Mouse (Mus musculus) forebrain, postnatal 0 days (tissue): ENCODE measurements around the gene Cfap61. TPM values are rescaled to one million over a fixed set of nuclear protein-coding genes. Genes with fewer than 3 reads are reported as not detected.

ENCODE experiments used
- ATAC-seq: fragments of 200-750 bp; cut with Nextera tagmentation; 2 replicates; pipeline ENCODE4 v1.8.0; 2017; ENCODE audit warnings: mild to moderate bottlenecking, moderate library complexity
- DNase-seq: peaks from one replicate; pipeline ENCODE4 v3.0.0-alpha.2; 2015
- H3K27ac ChIP-seq: fragments of 300-500 bp; sonication (generic); 2 replicates; pipeline ENCODE4 v1.5.1; 2014; ENCODE audit warnings: low read depth, mild to moderate bottlenecking, antibody characterized with exemption, low read length, moderate library complexity, mixed read lengths
- H3K27me3 ChIP-seq: fragments of 300-500 bp; sonication (generic); 2 replicates; pipeline ENCODE4 v1.6.1; 2014; ENCODE audit warnings: mild to moderate bottlenecking, low read length, mixed read lengths; ENCODE audit not compliant: insufficient read depth
- H3K36me3 ChIP-seq: fragments of 300-500 bp; sonication (generic); 2 replicates; pipeline ENCODE4 v1.6.1; 2014; ENCODE audit warnings: mild to moderate bottlenecking, moderate library complexity; ENCODE audit not compliant: insufficient read depth
- H3K4me1 ChIP-seq: fragments of 300-500 bp; sonication (generic); 2 replicates; pipeline ENCODE4 v1.6.1; 2014; ENCODE audit warnings: antibody characterized with exemption; ENCODE audit not compliant: insufficient read depth
- H3K4me2 ChIP-seq: fragments of 300-500 bp; sonication (generic); 2 replicates; pipeline ENCODE4 v1.6.1; 2014; ENCODE audit warnings: low read depth, mild to moderate bottlenecking, moderate library complexity
- H3K4me3 ChIP-seq: fragments of 300-500 bp; sonication (generic); 2 replicates; pipeline ENCODE4 v1.5.1; 2014; ENCODE audit warnings: low read depth, low read length, mixed read lengths
- H3K9ac ChIP-seq: fragments of 300-500 bp; sonication (generic); 2 replicates; pipeline ENCODE4 v1.6.1; 2014; ENCODE audit warnings: mild to moderate bottlenecking
- H3K9me3 ChIP-seq: fragments of 300-500 bp; sonication (generic); 2 replicates; pipeline ENCODE4 v1.6.1; 2016; ENCODE audit warnings: low read length
- CTCF ChIP-seq: sonication (generic); IDR thresholded peaks from 2 replicates; pipeline ENCODE4 v1.5.1; 2016; ENCODE audit warnings: antibody characterized with exemption, control low read depth, low read depth
- WGBS: fragments of 180-500 bp; shearing (Covaris S2); extraction: QIAGEN DNeasy Blood & Tissue Kit; methylation state at CpG from one replicate; pipeline ENCODE4 v1.1.7; 2014; 5-methylcytosine and 5-hydroxymethylcytosine counted together
- polyA plus RNA-seq: library from polyadenylated mRNA; unstranded; fragments of >200 nt; fragmentation: Nextera tagmentation; extraction: Ambion mirVana; gene quantifications from 2 replicates; pipeline ENCODE4 v1.2.1, GENCODE M21; 2015
- total RNA-seq: library from RNA; depleted of rRNA; stranded (reverse); fragments of >200 nt; gene quantifications from 2 replicates; pipeline ENCODE4 v1.2.3, GENCODE M21; 2014

Cfap61 gene
- total and polyA plus RNA-seq, 2 experiments from 2014 or later = 3.9 to 7.4 TPM

GRCm38 (mm10) chr2:145970751-145971150, 36.2 kb downstream of the Cfap61 start:
- no peaks in the 10 kb centered on the region for H3K36me3 ChIP-seq
- ATAC-seq = peak; percentile 47
- peak; percentile 42 for DNase-seq

GRCm38 (mm10) chr2:145971237-145972010, 36.8 kb downstream of the Cfap61 start:
- WGBS = 54% methylated on average over 20 of the region's 20 CpGs
- Histone ChIP-seq H3K9me3 (no peaks in the 10 kb centered on the region), H3K9ac (0 out of 2 replicates have a peak overlapping the region, but pooled peaks have one; percentile 22), H3K4me2 (no peak overlapping the region), H3K4me3 (no peak overlapping the region), H3K36me3 (no peaks in the 10 kb centered on the region), H3K27me3 (no peaks in the 10 kb centered on the region), H3K4me1 (0 out of 2 replicates have a peak, but pooled peaks cover 3% of the 10 kb centered on the region), H3K27ac (peak overlapping the region; percentile 60)
- ATAC-seq = peak; percentile 87
- TF ChIP-seq CTCF = no peak
- DNase-seq = peak; percentile 81

More at GRCm38 (mm10) chr2:145970751-145971150, 36.2 kb downstream of the Cfap61 start:
- H3K27me3 ChIP-seq = no peaks in the 10 kb centered on the region
- TF ChIP-seq CTCF = no peak
- no peak overlapping the region for H3K4me3 ChIP-seq
- no peak overlapping the region for H3K9ac ChIP-seq
- H3K4me2 ChIP-seq = no peak overlapping the region
- no peaks in the 10 kb centered on the region for H3K9me3 ChIP-seq
- 0 out of 2 replicates have a peak, but pooled peaks cover 3% of the 10 kb centered on the region for H3K4me1 ChIP-seq
- WGBS = 54% methylated on average over 12 of the region's 12 CpGs
- H3K27ac ChIP-seq = peak overlapping the region; percentile 60

GRCm38 (mm10) chr2:145972571-145972970, 38.0 kb downstream of the Cfap61 start:
- no peak overlapping the region for H3K4me3 ChIP-seq
- H3K9me3 ChIP-seq = no peaks in the 10 kb centered on the region
- DNase-seq (no peak), ATAC-seq (no peak)
- no peak for TF ChIP-seq CTCF
- H3K27ac ChIP-seq = no peak overlapping the region
- H3K4me1 ChIP-seq = 0 out of 2 replicates have a peak, but pooled peaks cover 3% of the 10 kb centered on the region
- H3K27me3 ChIP-seq = no peaks in the 10 kb centered on the region
- no peak overlapping the region for H3K4me2 ChIP-seq
- H3K9ac ChIP-seq = no peak overlapping the region
- WGBS = 89% methylated on average over 4 of the region's 4 CpGs
- H3K36me3 ChIP-seq = no peaks in the 10 kb centered on the region

GRCm38 (mm10) chr2:145979616-145980015, 45.0 kb downstream of the Cfap61 start:
- 27% methylated on average over 4 of the region's 4 CpGs for WGBS
- H3K9ac ChIP-seq = no peak overlapping the region
- TF ChIP-seq CTCF = no peak
- ATAC-seq = no peak
- H3K36me3 ChIP-seq = no peaks in the 10 kb centered on the region
- peaks cover 6% of the 10 kb centered on the region for H3K4me1 ChIP-seq
- H3K4me2 ChIP-seq = no peak overlapping the region
- H3K27me3 ChIP-seq = no peaks in the 10 kb centered on the region
- H3K4me3 ChIP-seq = no peak overlapping the region
- no peak for DNase-seq
- H3K27ac ChIP-seq = no peak overlapping the region
- no peaks in the 10 kb centered on the region for H3K9me3 ChIP-seq

GRCm38 (mm10) chr2:145980881-145981280, 46.3 kb downstream of the Cfap61 start:
- DNase-seq = no peak
- Histone ChIP-seq H3K27me3 (no peaks in the 10 kb centered on the region), H3K4me2 (no peak overlapping the region), H3K4me3 (no peak overlapping the region), H3K27ac (no peak overlapping the region), H3K36me3 (no peaks in the 10 kb centered on the region), H3K4me1 (peaks cover 6% of the 10 kb centered on the region), H3K9me3 (no peaks in the 10 kb centered on the region), H3K9ac (no peak overlapping the region)
- TF ChIP-seq CTCF = no peak
- no peak for ATAC-seq
- WGBS = 78% methylated on average over 9 of the region's 9 CpGs

- 0 out of 2 replicates have a peak overlapping the region, but pooled peaks have one; percentile 9 for H3K27ac ChIP-seq
- H3K27me3 ChIP-seq = no peaks in the 10 kb centered on the region
- TF ChIP-seq CTCF = no peak
- no peak overlapping the region for H3K4me3 ChIP-seq
- H3K9ac ChIP-seq = no peak overlapping the region; the same call in 1 of the 2 replicates
- WGBS = 12% methylated on average over 6 of the region's 6 CpGs
- ATAC-seq (peak; percentile 74), DNase-seq (peak; percentile 51)
- H3K4me1 ChIP-seq = peaks cover 6% of the 10 kb centered on the region
- no peak overlapping the region for H3K4me2 ChIP-seq
- H3K9me3 ChIP-seq = no peaks in the 10 kb centered on the region
- H3K36me3 ChIP-seq = no peaks in the 10 kb centered on the region
Observed at GRCm38 (mm10) chr2:145981699-145982112, 47.1 kb downstream of the Cfap61 start.

GRCm38 (mm10) chr2:145982317-145983045, 47.9 kb downstream of the Cfap61 start:
- no peak overlapping the region for H3K27ac ChIP-seq
- H3K9ac ChIP-seq = no peak overlapping the region
- WGBS = 29% methylated on average over 9 of the region's 9 CpGs
- H3K4me1 ChIP-seq = peaks cover 6% of the 10 kb centered on the region
- DNase-seq (no peak), ATAC-seq (no peak; the same call in 1 of the 2 replicates)
- no peak for TF ChIP-seq CTCF
- no peaks in the 10 kb centered on the region for H3K9me3 ChIP-seq
- no peaks in the 10 kb centered on the region for H3K36me3 ChIP-seq
- H3K4me3 ChIP-seq = no peak overlapping the region
- H3K4me2 ChIP-seq = no peak overlapping the region
- H3K27me3 ChIP-seq = no peaks in the 10 kb centered on the region
